Mouse (Mus musculus): ENCODE measurements around the gene 1700018F24Rik. TPM values are rescaled to one million over a fixed set of nuclear protein-coding genes. Genes with fewer than 3 reads are reported as not detected.
"Not testable (repeated sequence)": the region's sequence is repeated elsewhere in the genome, so short reads cannot be mapped to it uniquely, and the experiment has no call there.

1700018F24Rik gene
- total RNA-seq (2012; rRNA removed) (not detected in 2 replicates), total RNA-seq (2014; rRNA removed) (not detected in 2 replicates), polyA plus RNA-seq (2012; ENCODE audit: insufficient read length, low read depth) (not detected in 2 replicates)

GRCm38 (mm10) chr5:145042690-145043089 is at the start of gene 1700018F24Rik:
1700018F24Rik (plus strand) TSS chr5:145042990.
- H3K9me3 ChIP-seq (replicated peaks; ENCODE audit: low read length); H3K4me2 ChIP-seq (ENCODE audit: insufficient read depth, low read depth, poor library complexity, severe bottlenecking); H3K9ac ChIP-seq (ENCODE audit: insufficient read depth, low read depth); H3K4me3 ChIP-seq (replicated peaks in 1 of 3; ENCODE audit: low read depth in 2 of 3, low read length in 2 of 3, poor library complexity in 1 of 3); dilution Hi-C loops (cut with MboI; ENCODE audit: extremely low pct_ligation_motif_present, extremely low pct_unique_long_range_greater_than_20kb, low sequenced_read_pairs); H3K27me3 ChIP-seq (replicated peaks); DNase-seq (ENCODE audit: extremely low read depth); H3K27ac ChIP-seq (ENCODE audit: insufficient read depth, low read depth); H3K4me1 ChIP-seq (ENCODE audit: control insufficient read depth in 1 of 2, insufficient read depth in 2 of 2); H3K36me3 ChIP-seq (replicated peaks in 1 of 2; ENCODE audit: control insufficient read depth in 1 of 2, insufficient read depth in 1 of 2, low read length in 1 of 2); H3K79me2 ChIP-seq (replicated peaks; ENCODE audit: control insufficient read depth, extremely low read depth, insufficient read depth, poor library complexity, severe bottlenecking); in situ Hi-C loops (cut with MboI; ENCODE audit: low pct_ligation_motif_present, low pct_unique_long_range_greater_than_20kb, low sequenced_read_pairs): not testable (repeated sequence)

- in situ Hi-C loops (cut with MboI; ENCODE audit: low pct_ligation_motif_present, low pct_unique_long_range_greater_than_20kb, low sequenced_read_pairs), result loop anchor here (5.0 kb wide), 1 partner anchor 84 kb away; the partner anchor contains the start of genes Arpc1a and Kpna7
- H3K36me3 ChIP-seq (replicated peaks in 1 of 2; ENCODE audit: control insufficient read depth in 1 of 2, insufficient read depth in 1 of 2, low read length in 1 of 2), result no peaks in the 10 kb centered on the region
- H3K4me2 ChIP-seq (ENCODE audit: insufficient read depth, low read depth, poor library complexity, severe bottlenecking), result no peak overlapping the region
- H3K27ac ChIP-seq (ENCODE audit: insufficient read depth, low read depth), result no peak overlapping the region
- H3K9me3 ChIP-seq (replicated peaks; ENCODE audit: low read length), result no peaks in the 10 kb centered on the region
- H3K27me3 ChIP-seq (replicated peaks), result peaks cover 16% of the 10 kb centered on the region
- TF ChIP-seq CHD1 (IDR thresholded peaks at IDR 0.05; ENCODE audit: low read depth, low read length) (no peak), GABPA (IDR thresholded peaks at IDR 0.05; ENCODE audit: insufficient replicate concordance, low read depth, low read length) (no peak), CTCF (conservative IDR thresholded peaks at IDR 0.05 in 1 of 2, IDR thresholded peaks at IDR 0.05 in 1 of 2; ENCODE audit: low read depth in 2 of 2, low read length in 2 of 2) (peak; percentile 53 to 99; a peak in 3 of 4 replicates), IRF4 (IDR thresholded peaks at IDR 0.05; ENCODE audit: low read depth, low read length) (no peak), ELF1 (IDR thresholded peaks at IDR 0.05; ENCODE audit: low read depth, low read length) (no peak), NRF1 (IDR thresholded peaks at IDR 0.05; ENCODE audit: low read depth, low read length) (no peak), ZMIZ1 (IDR thresholded peaks at IDR 0.05; ENCODE audit: low read depth, low read length) (no peak), E2F4 (IDR thresholded peaks at IDR 0.05; ENCODE audit: insufficient replicate concordance, low read depth, low read length) (no peak), SIN3A (IDR thresholded peaks at IDR 0.05; ENCODE audit: low read length) (no peak), NELFE (IDR thresholded peaks at IDR 0.05; ENCODE audit: low read depth, low read length) (peak; percentile 72; the same call in 1 of the 2 replicates), RAD21 (IDR thresholded peaks at IDR 0.05; ENCODE audit: low read depth, low read length) (peak; percentile 47), TBP (conservative IDR thresholded peaks at IDR 0.05; ENCODE audit: low read depth, low read length) (no peak), EP300 (IDR thresholded peaks at IDR 0.05; ENCODE audit: low read length) (no peak), USF2 (conservative IDR thresholded peaks at IDR 0.05; ENCODE audit: low read depth, low read length) (no peak), UBTF (IDR thresholded peaks at IDR 0.05; ENCODE audit: low read depth, low read length) (no peak), SMC3 (IDR thresholded peaks at IDR 0.05; ENCODE audit: low read depth, low read length) (peak; percentile 62), RCOR1 (conservative IDR thresholded peaks at IDR 0.05; ENCODE audit: low read depth, low read length) (no peak), POLR2AphosphoS2 (IDR thresholded peaks at IDR 0.05; ENCODE audit: low read depth, low read length) (no peak), POLR2A (IDR thresholded peaks at IDR 0.05; ENCODE audit: low read depth, low read length) (no peak), MAZ (IDR thresholded peaks at IDR 0.05; ENCODE audit: low read depth, low read length) (no peak), JUN (IDR thresholded peaks at IDR 0.05; ENCODE audit: insufficient read depth, low read depth, low read length) (no peak), ZNF384 (IDR thresholded peaks at IDR 0.05; ENCODE audit: low read depth, low read length) (peak; percentile 36; the same call in 1 of the 2 replicates), ETS1 (conservative IDR thresholded peaks at IDR 0.05; ENCODE audit: low read depth, low read length) (no peak), MXI1 (IDR thresholded peaks at IDR 0.05; ENCODE audit: low read depth, low read length) (no peak), HCFC1 (IDR thresholded peaks at IDR 0.05; ENCODE audit: low read depth, low read length) (no peak), MEF2A (IDR thresholded peaks at IDR 0.05; ENCODE audit: borderline replicate concordance, low read depth, low read length) (no peak)
- dilution Hi-C loops (cut with MboI; ENCODE audit: extremely low pct_ligation_motif_present, extremely low pct_unique_long_range_greater_than_20kb, low sequenced_read_pairs), result no loop called here
- H3K79me2 ChIP-seq (replicated peaks; ENCODE audit: control insufficient read depth, extremely low read depth, insufficient read depth, poor library complexity, severe bottlenecking), result no peaks in the 10 kb centered on the region
- H3K4me3 ChIP-seq (replicated peaks in 1 of 3; ENCODE audit: low read depth in 2 of 3, low read length in 2 of 3, poor library complexity in 1 of 3), result no peak overlapping the region
- no peak overlapping the region for H3K9ac ChIP-seq (ENCODE audit: insufficient read depth, low read depth)
- peak; percentile 76 for DNase-seq (ENCODE audit: extremely low read depth)
- peaks cover 0 to 5% of the 10 kb centered on the region in 2 experiments; a peak in 1 of 4 replicates for H3K4me1 ChIP-seq (ENCODE audit: control insufficient read depth in 1 of 2, insufficient read depth in 2 of 2)
Measured at GRCm38 (mm10) chr5:144998491-144998890, 44.3 kb upstream of the 1700018F24Rik start.
